Mouse (Mus musculus) liver, adult 2 months (tissue): ENCODE measurements around the gene Jup. TPM values are rescaled to one million over a fixed set of nuclear protein-coding genes. Genes with fewer than 3 reads are reported as not detected.

Source experiments
- DNase-seq: peaks from one replicate; pipeline ENCODE4 v3.0.0-alpha.2; 2011; ENCODE audit warnings: low read depth, low spot score; ENCODE audit errors: extremely low read depth
- H3K27ac ChIP-seq: fragments of 200-500 bp; replicated peaks from 2 replicates; pipeline ENCODE4 v1.5.1; 2012; ENCODE audit warnings: low read depth, mild to moderate bottlenecking, control low read depth, inconsistent platforms, low read length; ENCODE audit not compliant: insufficient read depth
- H3K27me3 ChIP-seq: fragments of 200-500 bp; 2 replicates; pipeline ENCODE4 v1.6.1; 2012; ENCODE audit warnings: mild to moderate bottlenecking, moderate library complexity, low read length, inconsistent platforms; ENCODE audit not compliant: control insufficient read depth, insufficient read depth
- H3K36me3 ChIP-seq: fragments of 200-500 bp; 2 replicates; pipeline ENCODE4 v1.6.1; 2012; ENCODE audit warnings: low read length, inconsistent platforms; ENCODE audit not compliant: control insufficient read depth, insufficient read depth
- H3K4me1 ChIP-seq: fragments of 200-500 bp; 2 replicates; pipeline ENCODE4 v1.6.1; 2011; ENCODE audit warnings: low read length; ENCODE audit not compliant: control insufficient read depth, insufficient read depth
- H3K4me3 ChIP-seq: fragments of 200-500 bp; 2 replicates; pipeline ENCODE4 v1.5.1; 2011; ENCODE audit warnings: low read depth, mild to moderate bottlenecking, control low read depth, low read length, moderate library complexity; ENCODE audit not compliant: insufficient read depth
- H3K79me2 ChIP-seq: fragments of 200-500 bp; 2 replicates; pipeline ENCODE4 v1.6.1; 2012; ENCODE audit warnings: inconsistent platforms, mild to moderate bottlenecking, low read length, moderate library complexity; ENCODE audit not compliant: control insufficient read depth, insufficient read depth
- H3K9ac ChIP-seq: fragments of 200-500 bp; 2 replicates; pipeline ENCODE4 v1.6.1; 2012; ENCODE audit warnings: low read depth, mild to moderate bottlenecking, control low read depth, inconsistent platforms, low read length
- CTCF ChIP-seq: fragments of 200-500 bp; IDR thresholded peaks from 2 replicates; pipeline ENCODE4 v1.5.1; 2011; ENCODE audit warnings: low read depth, low read length, control low read depth
- POLR2A ChIP-seq: fragments of 200-500 bp; IDR thresholded peaks from 2 replicates; pipeline ENCODE4 v1.6.1; 2011; ENCODE audit warnings: low read length, control low read depth; ENCODE audit not compliant: insufficient read depth; ENCODE audit errors: extremely low read depth
- WGBS: fragments of 180-500 bp; shearing (Covaris S2); methylation state at CpG from one replicate; pipeline ENCODE4 v1.1.7; 2018; 5-methylcytosine and 5-hydroxymethylcytosine counted together
- polyA plus RNA-seq: library from polyadenylated mRNA; depleted of rRNA; stranded (reverse); fragments of >200 nt; gene quantifications from 2 replicates; pipeline ENCODE4 v1.2.3, GENCODE M21; 2012
- total RNA-seq: library from RNA; depleted of rRNA; stranded (reverse); fragments of >200 nt; gene quantifications from 2 replicates; pipeline ENCODE4 v1.2.3, GENCODE M21; 2014

Gene Jup
- total and polyA plus RNA-seq, 2 experiments: 18.3 to 69.5 TPM

- no peaks in the 10 kb centered on the region for H3K27me3 ChIP-seq
- no peak overlapping the region for H3K9ac ChIP-seq
- H3K36me3 ChIP-seq: no peaks in the 10 kb centered on the region
- no peak for DNase-seq
- TF ChIP-seq CTCF: no peak
- TF ChIP-seq POLR2A: no peak
- 0 out of 2 replicates have a peak, but pooled peaks cover 4% of the 10 kb centered on the region for H3K4me1 ChIP-seq
- H3K4me3 ChIP-seq: no peak overlapping the region
- WGBS: 86% methylated on average over 11 of the region's 11 CpGs
- no peak overlapping the region for H3K27ac ChIP-seq
- no peaks in the 10 kb centered on the region for H3K79me2 ChIP-seq
Measured at GRCm38 (mm10) chr11:100411736-100412135, 14.2 kb upstream of the Jup start.

GRCm38 (mm10) chr11:100409686-100410085 lies 12.1 kb upstream of the Jup start:
- no peak for DNase-seq
- Histone ChIP-seq H3K4me3 (no peak overlapping the region), H3K79me2 (no peaks in the 10 kb centered on the region), H3K27me3 (no peaks in the 10 kb centered on the region), H3K9ac (no peak overlapping the region), H3K36me3 (no peaks in the 10 kb centered on the region), H3K4me1 (0 out of 2 replicates have a peak, but pooled peaks cover 1% of the 10 kb centered on the region), H3K27ac (no peak overlapping the region)
- TF ChIP-seq CTCF: no peak
- TF ChIP-seq POLR2A: no peak
- WGBS: 95% methylated on average over 3 of the region's 3 CpGs

- H3K36me3 ChIP-seq: no peaks in the 10 kb centered on the region
- H3K4me3 ChIP-seq: no peak overlapping the region
- H3K27me3 ChIP-seq: no peaks in the 10 kb centered on the region
- no peaks in the 10 kb centered on the region for H3K79me2 ChIP-seq
- TF ChIP-seq POLR2A (no peak), CTCF (no peak)
- 93% methylated on average over 12 of the region's 12 CpGs for WGBS
- H3K27ac ChIP-seq: no peak overlapping the region
- no peaks in the 10 kb centered on the region for H3K4me1 ChIP-seq
- H3K9ac ChIP-seq: no peak overlapping the region
- DNase-seq: no peak
Measured at GRCm38 (mm10) chr11:100408835-100409462, 11.4 kb upstream of the Jup start.

GRCm38 (mm10) chr11:100408076-100408834 lies 10.7 kb upstream of the Jup start:
- H3K36me3 ChIP-seq: no peaks in the 10 kb centered on the region
- H3K79me2 ChIP-seq: no peaks in the 10 kb centered on the region
- H3K27ac ChIP-seq: no peak overlapping the region
- no peaks in the 10 kb centered on the region for H3K4me1 ChIP-seq
- peak; percentile 46 for DNase-seq
- H3K4me3 ChIP-seq: no peak overlapping the region
- 38% methylated on average over 10 of the region's 10 CpGs for WGBS
- peak; percentile 81 for TF ChIP-seq CTCF
- TF ChIP-seq POLR2A: no peak
- no peak overlapping the region for H3K9ac ChIP-seq
- H3K27me3 ChIP-seq: no peaks in the 10 kb centered on the region

- WGBS: 91% methylated on average over 5 of the region's 5 CpGs
Measured at GRCm38 (mm10) chr11:100406995-100407705, 9.6 kb upstream of the Jup start.

More at GRCm38 (mm10) chr11:100406995-100407705, 9.6 kb upstream of the Jup start:
- Histone ChIP-seq H3K36me3 (no peaks in the 10 kb centered on the region), H3K4me3 (no peak overlapping the region), H3K27ac (no peak overlapping the region), H3K9ac (no peak overlapping the region), H3K27me3 (no peaks in the 10 kb centered on the region), H3K4me1 (peaks cover 4% of the 10 kb centered on the region; the same call in 1 of the 2 replicates), H3K79me2 (no peaks in the 10 kb centered on the region)
- no peak for DNase-seq
- no peak for TF ChIP-seq CTCF
- TF ChIP-seq POLR2A: no peak
